Mouse (Mus musculus) neural tube, embryonic 15.5 days (tissue): ENCODE measurements around the gene Anapc2. TPM values are rescaled to one million over a fixed set of nuclear protein-coding genes. Genes with fewer than 3 reads are reported as not detected.

Source experiments
- ATAC-seq: fragments of 200-750 bp; cut with Nextera tagmentation; 2 replicates; pipeline ENCODE4 v1.8.0; 2017; ENCODE audit warnings: mild to moderate bottlenecking, moderate TSS enrichment, moderate library complexity; ENCODE audit not compliant: low FRiP score
- H3K27ac ChIP-seq: fragments of 300-500 bp; sonication (generic); replicated peaks from 2 replicates; pipeline ENCODE4 v1.5.1; 2015; ENCODE audit warnings: mild to moderate bottlenecking, inconsistent platforms
- H3K27me3 ChIP-seq: fragments of 300-500 bp; sonication (generic); replicated peaks from 2 replicates; pipeline ENCODE4 v1.6.1; 2015; ENCODE audit warnings: inconsistent platforms
- H3K36me3 ChIP-seq: fragments of 300-500 bp; sonication (generic); 2 replicates; pipeline ENCODE4 v1.6.1; 2015; ENCODE audit warnings: inconsistent platforms
- H3K4me1 ChIP-seq: fragments of 300-500 bp; sonication (generic); 2 replicates; pipeline ENCODE4 v1.6.1; 2015; ENCODE audit warnings: inconsistent platforms
- H3K4me2 ChIP-seq: fragments of 300-500 bp; sonication (generic); 2 replicates; pipeline ENCODE4 v1.6.1; 2015; ENCODE audit warnings: inconsistent platforms, mild to moderate bottlenecking, moderate library complexity
- H3K4me3 ChIP-seq: fragments of 300-500 bp; sonication (generic); replicated peaks from 2 replicates; pipeline ENCODE4 v1.5.1; 2015; ENCODE audit warnings: mild to moderate bottlenecking, inconsistent platforms
- H3K9ac ChIP-seq: fragments of 300-500 bp; sonication (generic); replicated peaks from 2 replicates; pipeline ENCODE4 v1.6.1; 2015; ENCODE audit warnings: mild to moderate bottlenecking, inconsistent platforms
- H3K9me3 ChIP-seq: fragments of 300-500 bp; sonication (generic); replicated peaks from 2 replicates; pipeline ENCODE4 v1.6.1; 2016; ENCODE audit warnings: inconsistent platforms
- WGBS: fragments of 180-500 bp; shearing (Covaris S2); methylation state at CpG from one replicate; pipeline ENCODE4 v1.1.7; 2015; ENCODE audit warnings: mixed read lengths; 5-methylcytosine and 5-hydroxymethylcytosine counted together
- polyA plus RNA-seq: library from polyadenylated mRNA; unstranded; fragments of >200 nt; fragmentation: Nextera tagmentation; extraction: Ambion mirVana; gene quantifications from 2 replicates; pipeline ENCODE4 v1.2.1, GENCODE M21; 2015

Anapc2 gene
- polyA plus RNA-seq, 1 experiment from 2014 or later = 125 TPM

- peaks cover 11% of the 10 kb centered on the region for H3K4me1 ChIP-seq
- H3K36me3 ChIP-seq = peaks cover 90% of the 10 kb centered on the region
- no peak overlapping the region for H3K27ac ChIP-seq
- no peak overlapping the region for H3K4me2 ChIP-seq
- no peak for ATAC-seq
- no peaks in the 10 kb centered on the region for H3K27me3 ChIP-seq
- H3K4me3 ChIP-seq = no peak overlapping the region
- no peak overlapping the region for H3K9ac ChIP-seq
- no peaks in the 10 kb centered on the region for H3K9me3 ChIP-seq
- 63% methylated on average over 13 of the region's 13 CpGs for WGBS
Measured at GRCm38 (mm10) chr2:25278928-25279882, 6.9 kb downstream of the Anapc2 start.

- peaks cover 42% of the 10 kb centered on the region for H3K36me3 ChIP-seq
- H3K4me3 ChIP-seq = no peak overlapping the region
- H3K4me2 ChIP-seq = no peak overlapping the region
- WGBS = 97% methylated on average over 2 of the region's 2 CpGs
- H3K27me3 ChIP-seq = peaks cover 27% of the 10 kb centered on the region
- no peaks in the 10 kb centered on the region for H3K9me3 ChIP-seq
- no peak for ATAC-seq
- H3K27ac ChIP-seq = no peak overlapping the region
- peaks cover 34% of the 10 kb centered on the region for H3K4me1 ChIP-seq
- no peak overlapping the region for H3K9ac ChIP-seq
Measured at GRCm38 (mm10) chr2:25285551-25285950, 13.3 kb downstream of the Anapc2 start.

GRCm38 (mm10) chr2:25286314-25286713, 14.0 kb downstream of the Anapc2 start:
- Histone ChIP-seq H3K9me3 (no peaks in the 10 kb centered on the region), H3K4me2 (no peak overlapping the region), H3K9ac (no peak overlapping the region), H3K4me1 (peaks cover 41% of the 10 kb centered on the region), H3K36me3 (peaks cover 34% of the 10 kb centered on the region), H3K27me3 (peaks cover 35% of the 10 kb centered on the region), H3K4me3 (no peak overlapping the region), H3K27ac (0 out of 2 replicates have a peak overlapping the region, but pooled peaks have one; percentile 4)
- ATAC-seq = no peak
- WGBS = 92% methylated on average over 1 of the region's 1 CpGs

- H3K36me3 ChIP-seq = peaks cover 30% of the 10 kb centered on the region
- no peak overlapping the region for H3K9ac ChIP-seq
- WGBS = 51% methylated on average over 7 of the region's 7 CpGs
- H3K9me3 ChIP-seq = no peaks in the 10 kb centered on the region
- no peak overlapping the region for H3K4me3 ChIP-seq
- H3K27me3 ChIP-seq = peaks cover 42% of the 10 kb centered on the region
- ATAC-seq = no peak
- 0 out of 2 replicates have a peak overlapping the region, but pooled peaks have one; percentile 4 for H3K27ac ChIP-seq
- peaks cover 48% of the 10 kb centered on the region for H3K4me1 ChIP-seq
- no peak overlapping the region for H3K4me2 ChIP-seq
Measured at GRCm38 (mm10) chr2:25286837-25287636, 14.8 kb downstream of the Anapc2 start.

- no peak for ATAC-seq
Measured at GRCm38 (mm10) chr2:25287927-25288649, 15.8 kb downstream of the Anapc2 start, which contains the start of gene Tmem210. TSS of gene Tmem210 (plus strand) at chr2:25288145.

GRCm38 (mm10) chr2:25288734-25289345, 16.6 kb downstream of the Anapc2 start:
- no peak for ATAC-seq
- Histone ChIP-seq H3K9ac (no peak overlapping the region), H3K27ac (no peak overlapping the region), H3K4me3 (no peak overlapping the region), H3K4me2 (no peak overlapping the region), H3K4me1 (peaks cover 55% of the 10 kb centered on the region), H3K36me3 (peaks cover 17% of the 10 kb centered on the region), H3K9me3 (no peaks in the 10 kb centered on the region), H3K27me3 (peaks cover 60% of the 10 kb centered on the region)
- WGBS = 83% methylated on average over 7 of the region's 7 CpGs

More at GRCm38 (mm10) chr2:25287927-25288649, 15.8 kb downstream of the Anapc2 start, which contains the start of gene Tmem210:
- H3K4me2 ChIP-seq = no peak within 1 kb of the TSS
- H3K9ac ChIP-seq = no peak within 1 kb of the TSS
- H3K4me1 ChIP-seq = peaks cover 55% of the 10 kb centered on the region
- no peak within 1 kb of the TSS for H3K27ac ChIP-seq
- peaks cover 52% of the 10 kb centered on the region for H3K27me3 ChIP-seq
- peaks cover 22% of the 10 kb centered on the region for H3K36me3 ChIP-seq
- WGBS = 85% methylated on average over 6 of the region's 6 CpGs
- no peak within 1 kb of the TSS for H3K4me3 ChIP-seq
- no peaks in the 10 kb centered on the region for H3K9me3 ChIP-seq

- WGBS = 8% methylated on average over 11 of the region's 11 CpGs
- Histone ChIP-seq H3K27me3 (peaks cover 68% of the 10 kb centered on the region), H3K9me3 (no peaks in the 10 kb centered on the region), H3K36me3 (peaks cover 11% of the 10 kb centered on the region), H3K27ac (peak within 1 kb of the TSS; percentile 23; the same call in 1 of the 2 replicates), H3K4me1 (peaks cover 55% of the 10 kb centered on the region), H3K4me3 (peak within 1 kb of the TSS; percentile 24), H3K4me2 (peak within 1 kb of the TSS; percentile 61), H3K9ac (peak within 1 kb of the TSS; percentile 46)
- ATAC-seq = no peak
Measured at GRCm38 (mm10) chr2:25289651-25290050, 17.4 kb downstream of the Anapc2 start, which contains the start of gene Lrrc26. TSS of gene Lrrc26 (plus strand) at chr2:25289915.

- Histone ChIP-seq H3K9ac (peak overlapping the region; percentile 46), H3K9me3 (no peaks in the 10 kb centered on the region), H3K27ac (peak overlapping the region; percentile 23; the same call in 1 of the 2 replicates), H3K4me1 (peaks cover 55% of the 10 kb centered on the region), H3K4me3 (peak overlapping the region; percentile 24), H3K36me3 (peaks cover 11% of the 10 kb centered on the region), H3K4me2 (peak overlapping the region; percentile 61), H3K27me3 (peaks cover 74% of the 10 kb centered on the region)
- ATAC-seq = peak; percentile 66
- WGBS = 3% methylated on average over 54 of the region's 54 CpGs
Measured at GRCm38 (mm10) chr2:25290101-25290815, 18.0 kb downstream of the Anapc2 start.

- under 1% methylated on average over 18 of the region's 18 CpGs for WGBS
- Histone ChIP-seq H3K4me1 (peaks cover 55% of the 10 kb centered on the region), H3K27ac (no peak overlapping the region), H3K4me2 (peak overlapping the region; percentile 61), H3K36me3 (peaks cover 12% of the 10 kb centered on the region), H3K9ac (peak overlapping the region; percentile 46), H3K27me3 (peaks cover 79% of the 10 kb centered on the region), H3K9me3 (no peaks in the 10 kb centered on the region), H3K4me3 (peak overlapping the region; percentile 24)
- ATAC-seq = peak; percentile 16; the same call in 1 of the 2 replicates
Measured at GRCm38 (mm10) chr2:25290816-25291130, 18.5 kb downstream of the Anapc2 start.
